Mouse (Mus musculus) left cerebral cortex, adult 11 months (tissue): Measurements from ENCODE around the gene Usmg5.

Experiments used
- DNase-seq: peaks from one replicate; pipeline ENCODE4 v3.0.0; 2022; ENCODE audit warnings: low spot score

Gene Usmg5

GRCm38 (mm10) chr19:47053471-47053870 lies 37.0 kb downstream of the Usmg5 start:
- no peak for DNase-seq

GRCm38 (mm10) chr19:47052927-47053326 lies 37.5 kb downstream of the Usmg5 start:
- no peak for DNase-seq

GRCm38 (mm10) chr19:47050271-47051032 lies 40.0 kb downstream of the Usmg5 start, which contains the start of gene Pcgf6:
Pcgf6 (minus strand) TSS chr19:47050906.
- peak; percentile 64 for DNase-seq

- no peak for DNase-seq
Measured at GRCm38 (mm10) chr19:47049840-47050239, 40.6 kb downstream of the Usmg5 start.

- DNase-seq, result no peak
Measured at GRCm38 (mm10) chr19:47049061-47049460, 41.4 kb downstream of the Usmg5 start.

GRCm38 (mm10) chr19:47047236-47047833 lies 43.1 kb downstream of the Usmg5 start:
- no peak for DNase-seq

GRCm38 (mm10) chr19:47046343-47046742 lies 44.1 kb downstream of the Usmg5 start:
- DNase-seq, result no peak

- DNase-seq, result no peak
Measured at GRCm38 (mm10) chr19:47043608-47044007, 46.8 kb downstream of the Usmg5 start.

- no peak for DNase-seq
Measured at GRCm38 (mm10) chr19:47040720-47041473, 49.5 kb downstream of the Usmg5 start.

- no peak for DNase-seq
Measured at GRCm38 (mm10) chr19:47036596-47036995, 53.9 kb downstream of the Usmg5 start.

- DNase-seq, result no peak
Measured at GRCm38 (mm10) chr19:47034916-47035315, 55.5 kb downstream of the Usmg5 start.
